Mouse (Mus musculus) urinary bladder, adult 2 months (tissue): ENCODE results near the gene Soga3. TPM values are rescaled to one million over a fixed set of nuclear protein-coding genes. Genes with fewer than 3 reads are reported as not detected.

Source experiments
- DNase-seq: peaks from one replicate; pipeline ENCODE4 v3.0.0; 2022; ENCODE audit warnings: low spot score
- polyA plus RNA-seq: library from polyadenylated mRNA; depleted of rRNA; stranded (reverse); fragments of >200 nt; gene quantifications from 2 replicates; pipeline ENCODE4 v1.2.3, GENCODE M21; 2012; rRNA removed

The Soga3 gene
- polyA plus RNA-seq, 1 experiment = 0.36 TPM

GRCm38 (mm10) chr10:29206730-29207129 is 63.1 kb downstream of the Soga3 start:
- no peak for DNase-seq

GRCm38 (mm10) chr10:29208735-29209134 is 65.1 kb downstream of the Soga3 start:
- no peak for DNase-seq

- no peak for DNase-seq
Observed at GRCm38 (mm10) chr10:29211453-29211852, 67.8 kb downstream of the Soga3 start, which contains the start of gene 9330159F19Rik. Gene 9330159F19Rik, plus strand, starts transcription at chr10:29211606.

GRCm38 (mm10) chr10:29213534-29214100 is 70.0 kb downstream of the Soga3 start:
- no peak for DNase-seq

GRCm38 (mm10) chr10:29216957-29217356 is 73.3 kb downstream of the Soga3 start:
- no peak for DNase-seq

GRCm38 (mm10) chr10:29217451-29217850 is 73.8 kb downstream of the Soga3 start:
- DNase-seq = no peak

GRCm38 (mm10) chr10:29225329-29225728 is 81.7 kb downstream of the Soga3 start:
- no peak for DNase-seq

- no peak for DNase-seq
Observed at GRCm38 (mm10) chr10:29231208-29231607, 87.6 kb downstream of the Soga3 start.

Other genes with a start within 250 kb of the Soga3 start
- not detected in 2 replicates for gene 2310057J18Rik, start 157.5 kb upstream of the Soga3 start, polyA plus RNA-seq
- gene Gm49353, start 55.1 kb downstream of the Soga3 start, polyA plus RNA-seq = 0.11 TPM in 1 of 2 replicates, not detected in the other
- gene 9330159F19Rik, start 67.8 kb downstream of the Soga3 start, polyA plus RNA-seq = 7.5 and 8.4 TPM in 2 replicates
- gene Echdc1, start 169.3 kb downstream of the Soga3 start, polyA plus RNA-seq = 26.4 and 32.7 TPM in 2 replicates
- 63.8 and 67.7 TPM in 2 replicates for gene Rnf146, start 218.6 kb downstream of the Soga3 start, polyA plus RNA-seq